Mouse (Mus musculus) small intestine, adult 2 months (tissue): Measurements from ENCODE around the gene H2-D1.

Experiments
- CTCF ChIP-seq: fragments of 200-500 bp; IDR thresholded peaks from 2 replicates; pipeline ENCODE4 v1.5.1; 2012; ENCODE audit warnings: low read depth, mild to moderate bottlenecking, control low read depth, inconsistent platforms, low read length, moderate library complexity, mixed read lengths; ENCODE audit not compliant: insufficient replicate concordance, insufficient read length; ENCODE audit errors: extremely low read depth
- POLR2A ChIP-seq: fragments of 200-500 bp; IDR thresholded peaks from 2 replicates; pipeline ENCODE4 v1.6.1; 2012; ENCODE audit warnings: low read depth, mild to moderate bottlenecking, control low read depth, inconsistent platforms, low read length, moderate library complexity

- no peak for TF ChIP-seq CTCF
- TF ChIP-seq POLR2A, result no peak
Observed at GRCm38 (mm10) chr17:35219601-35220041, 42.9 kb upstream of the H2-D1 start.
